Mouse (Mus musculus): ENCODE measurements around the gene Hnrnpdl.
A peak's percentile ranks its signal among the peaks of the same experiment; 100 is the strongest.

The Hnrnpdl gene

DNA sequence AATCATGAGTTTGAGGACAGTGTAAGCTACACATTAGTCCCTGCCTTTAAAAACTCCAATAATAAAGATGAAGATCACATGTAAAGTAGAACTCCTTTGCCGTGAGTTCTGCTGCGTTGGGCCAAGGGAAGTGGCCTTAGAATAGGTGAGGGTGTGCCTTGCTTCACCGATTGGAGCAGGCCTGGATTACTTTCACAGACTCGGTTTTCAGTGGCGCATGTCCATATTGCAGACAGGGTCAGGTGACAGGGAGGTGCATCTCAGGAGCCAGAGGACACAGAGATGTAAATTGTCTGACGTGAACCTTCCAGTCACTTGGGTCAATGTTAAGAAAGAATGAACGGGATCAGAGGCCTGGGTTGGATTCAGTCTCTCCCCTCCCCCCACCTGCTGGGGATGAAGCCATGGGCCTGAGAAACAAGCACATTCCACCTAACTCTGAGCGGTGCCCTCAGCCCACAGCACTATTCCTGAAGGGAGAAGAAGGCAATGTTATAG is 7.7 kb upstream of the Hnrnpdl start:
- no peak for DNase-seq (ENCODE audit: low spot score)

DNA sequence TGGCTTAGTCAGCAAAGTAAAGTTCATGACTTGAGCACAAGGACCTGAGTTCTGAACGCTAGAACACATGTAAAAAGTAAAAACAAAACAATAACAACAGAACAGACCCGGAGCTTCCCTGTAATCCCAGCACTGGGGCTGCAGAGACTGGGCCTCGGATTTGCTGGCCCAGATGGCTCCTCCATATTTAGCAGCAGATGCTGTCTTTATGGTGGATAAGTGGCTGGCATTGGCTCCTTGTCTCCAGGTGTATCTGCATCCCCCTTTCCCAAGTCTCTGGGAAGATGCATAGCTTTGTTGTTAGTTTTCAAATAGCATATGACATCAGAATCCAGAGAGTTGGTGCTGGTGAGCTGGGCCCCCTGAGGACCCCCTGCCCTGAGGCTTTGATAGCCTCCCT is 6.6 kb upstream of the Hnrnpdl start:
- DNase-seq (ENCODE audit: low spot score): no peak

DNA sequence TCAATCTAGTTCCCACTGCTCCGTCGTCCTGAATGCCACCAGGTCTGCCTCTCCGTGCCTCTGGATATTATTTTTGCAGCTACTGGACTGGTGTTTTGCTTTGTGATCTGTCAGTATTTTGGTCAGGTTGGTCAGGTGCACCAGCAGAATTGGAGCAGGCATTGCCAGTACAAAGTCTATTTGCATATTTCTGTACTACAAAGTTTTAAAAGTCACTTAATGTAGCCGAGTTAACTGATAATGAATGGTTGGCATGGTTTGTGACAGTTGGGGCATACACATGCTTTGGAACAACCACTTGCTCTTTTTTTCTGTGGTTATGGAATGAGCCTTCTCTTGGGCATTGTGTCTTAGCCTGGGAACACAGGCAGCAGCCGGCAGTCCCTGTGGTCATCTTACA is 5.2 kb upstream of the Hnrnpdl start:
- DNase-seq (ENCODE audit: low spot score): no peak

DNA sequence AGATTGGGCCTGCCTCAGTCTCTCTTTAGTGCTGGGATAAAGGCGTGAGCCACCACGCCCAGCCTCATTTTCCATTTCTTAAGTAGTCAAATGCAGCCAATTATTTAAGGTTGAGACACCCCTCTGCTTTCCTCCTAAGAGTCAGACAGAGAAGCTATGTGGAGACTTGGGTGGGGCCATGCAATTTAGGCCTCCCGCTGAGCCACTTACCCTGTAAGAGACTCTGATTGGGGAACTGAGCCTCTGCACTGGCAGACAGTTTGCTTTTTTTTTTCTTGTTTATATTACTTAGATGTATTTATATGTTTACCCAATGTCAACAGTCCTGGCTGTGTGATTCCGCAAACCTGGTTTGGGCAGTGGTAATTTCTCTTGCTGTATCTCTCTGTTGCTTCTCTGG is 4.6 kb upstream of the Hnrnpdl start:
- no peak for DNase-seq (ENCODE audit: low spot score)

DNA sequence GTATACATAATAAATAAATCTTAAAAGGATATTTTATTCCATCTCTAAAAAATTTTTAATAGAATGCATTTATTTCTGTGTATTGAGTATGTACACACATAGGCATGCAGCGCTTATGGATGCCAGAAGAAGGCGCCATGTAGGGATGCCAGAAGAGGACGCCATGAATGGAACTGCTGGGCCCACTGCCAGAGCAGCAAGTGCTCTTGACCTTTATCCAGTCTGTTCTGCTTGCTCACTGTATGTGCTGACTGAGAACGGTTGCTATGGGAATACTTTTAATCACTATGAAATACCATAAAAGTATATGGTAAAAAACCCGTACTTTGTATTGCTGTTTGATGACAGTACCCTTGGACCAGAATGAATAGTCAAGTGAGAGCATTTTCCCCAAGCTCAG is 3.9 kb upstream of the Hnrnpdl start:
- no peak for DNase-seq (ENCODE audit: low spot score)

DNA sequence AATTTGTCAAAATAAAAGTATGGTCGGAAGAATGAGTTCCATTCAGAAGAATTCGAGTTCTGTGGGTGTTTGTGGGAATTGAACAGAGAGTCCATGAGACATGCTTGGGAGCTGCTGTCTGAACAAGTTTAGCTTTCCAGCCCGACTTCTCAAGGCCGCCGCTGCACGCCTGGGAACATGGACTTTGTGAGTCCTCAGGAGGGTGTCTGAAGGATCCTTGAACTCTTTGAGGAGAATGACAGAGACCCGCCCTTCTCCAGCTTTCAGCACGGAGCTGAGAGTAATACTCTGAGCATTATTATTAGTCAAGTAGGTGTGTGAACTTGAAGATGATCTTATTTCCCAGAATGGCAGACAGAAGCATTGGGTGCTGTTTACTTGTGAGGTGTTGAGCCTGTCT is 3.0 kb upstream of the Hnrnpdl start:
- no peak for DNase-seq (ENCODE audit: low spot score)

DNA sequence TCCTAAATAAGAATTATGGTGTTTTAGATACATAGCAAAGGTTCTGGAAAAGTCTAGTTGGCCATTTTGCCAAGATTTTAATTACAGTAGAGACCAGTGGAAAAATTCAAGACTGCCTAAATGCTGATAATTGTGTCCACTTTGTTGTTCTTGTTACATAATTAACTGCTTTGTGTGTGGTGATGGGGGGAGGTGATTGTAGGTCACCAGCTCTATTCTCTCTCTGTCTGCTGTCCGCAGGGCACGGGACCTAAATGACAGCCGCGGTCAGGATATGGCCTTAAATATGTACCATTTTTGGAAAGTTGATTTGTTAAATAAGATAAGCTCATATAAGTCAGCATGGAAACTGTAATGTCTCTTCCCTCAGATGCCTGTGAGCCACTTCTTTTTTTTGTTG is 1.8 kb upstream of the Hnrnpdl start:
- DNase-seq (ENCODE audit: low spot score): no peak

DNA sequence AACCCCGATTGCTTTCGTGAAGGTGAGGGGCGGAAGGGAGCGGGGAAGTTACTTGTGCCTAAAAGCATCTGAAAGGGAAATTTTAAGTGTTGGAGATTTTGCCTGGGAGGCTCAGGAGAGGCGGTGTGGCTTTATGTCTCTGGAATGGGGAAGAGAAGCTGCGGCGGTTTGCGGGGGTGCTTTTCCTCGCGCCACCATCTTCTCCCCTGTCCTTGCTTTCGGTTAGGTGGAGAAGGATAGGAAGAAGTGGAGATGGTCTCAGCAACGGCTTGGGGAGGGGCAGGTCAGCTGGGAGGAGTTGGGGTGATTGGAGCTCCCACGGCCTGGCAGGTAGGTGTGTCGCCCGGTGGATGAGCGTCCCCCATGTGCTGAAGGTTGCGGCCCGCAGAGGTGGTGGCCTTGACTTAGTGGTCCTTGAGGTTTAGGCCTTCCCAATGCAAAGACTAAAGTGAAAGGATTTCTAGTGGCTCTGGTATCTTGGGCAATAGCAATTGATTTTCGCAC is 869 bp upstream of the Hnrnpdl start:
- no peak for DNase-seq (ENCODE audit: low spot score)

DNA sequence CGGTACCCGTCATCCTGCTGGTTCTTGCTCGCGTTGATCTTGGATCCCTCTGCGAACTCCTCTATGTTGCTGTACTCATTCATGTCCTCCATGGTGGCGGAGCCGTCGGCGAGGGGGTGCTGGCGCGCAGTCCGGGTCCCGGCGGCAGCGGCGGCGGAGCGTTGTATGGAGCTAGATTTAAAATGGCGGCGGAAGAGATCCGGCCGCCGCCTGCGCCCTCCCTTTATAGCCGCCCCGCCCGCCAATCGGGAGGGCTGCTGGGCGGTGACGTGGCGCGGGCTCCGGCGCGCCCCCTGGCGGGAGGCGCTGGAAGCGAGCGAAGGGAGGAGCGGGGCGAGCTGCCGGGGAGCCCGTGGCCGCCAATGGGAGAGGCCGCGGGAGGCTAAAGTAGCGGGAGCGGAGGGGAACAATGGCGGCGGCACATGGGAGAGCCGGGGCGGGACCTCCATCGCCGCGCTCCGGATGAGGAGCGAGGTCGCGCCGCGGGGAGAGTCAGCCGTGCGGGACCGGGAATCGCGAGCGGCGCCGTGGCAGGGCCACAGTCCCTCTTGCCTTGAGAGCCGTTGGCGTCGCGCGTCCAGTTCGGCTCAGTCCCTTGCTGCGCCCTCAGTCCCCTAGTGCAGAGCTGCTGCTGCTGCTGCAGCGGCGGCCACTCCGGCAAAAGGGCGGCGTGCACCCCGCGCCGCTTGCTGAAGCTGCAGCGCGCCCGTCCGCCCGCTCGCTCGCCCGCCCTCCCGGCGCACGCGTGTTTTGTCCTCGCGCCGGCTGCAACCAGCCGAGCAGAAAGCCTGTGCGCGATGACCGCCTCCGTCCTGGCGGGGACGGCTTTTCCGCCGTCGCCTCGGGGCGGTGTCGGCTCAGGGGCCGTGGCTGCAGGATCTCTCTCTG is 506 bp downstream of the Hnrnpdl start:
- DNase-seq (ENCODE audit: low spot score): peak; percentile 98

DNA sequence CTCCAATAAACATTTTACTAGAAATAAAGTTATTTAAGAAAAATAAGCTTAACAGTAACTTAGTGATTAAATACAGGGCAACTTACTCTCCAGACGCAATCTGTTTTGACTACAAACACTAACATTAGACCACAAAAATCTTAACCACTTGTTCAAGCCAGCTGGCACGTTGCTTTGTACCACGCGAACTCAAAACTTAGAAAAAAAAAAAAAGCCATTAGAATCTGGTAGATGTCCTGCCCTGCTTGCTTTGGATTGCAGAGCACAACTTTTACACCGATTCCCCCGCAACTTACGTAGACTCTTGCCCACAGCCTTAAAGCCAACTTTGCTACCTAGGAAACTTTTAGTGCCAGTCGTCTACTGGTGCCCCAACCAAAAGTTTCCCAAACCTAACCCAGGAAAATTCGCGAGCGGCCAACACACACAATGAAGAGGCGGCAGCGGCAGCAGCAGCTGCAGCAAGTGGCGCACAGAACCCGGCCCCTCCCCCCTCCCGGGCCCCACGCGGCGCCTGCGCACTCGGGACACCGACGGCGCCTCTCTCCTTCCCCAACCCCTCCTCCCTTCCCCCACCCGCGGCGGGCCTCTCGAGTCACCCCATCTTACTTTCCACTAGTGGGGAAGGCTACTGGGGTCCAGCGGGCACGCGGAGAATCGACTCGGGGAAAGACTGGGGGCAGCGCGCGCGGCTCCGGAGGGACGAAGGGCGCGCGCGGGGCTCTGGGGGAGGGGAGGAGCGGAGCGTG is 1.3 kb downstream of the Hnrnpdl start:
- peak; percentile 84 for DNase-seq (ENCODE audit: low spot score)

DNA sequence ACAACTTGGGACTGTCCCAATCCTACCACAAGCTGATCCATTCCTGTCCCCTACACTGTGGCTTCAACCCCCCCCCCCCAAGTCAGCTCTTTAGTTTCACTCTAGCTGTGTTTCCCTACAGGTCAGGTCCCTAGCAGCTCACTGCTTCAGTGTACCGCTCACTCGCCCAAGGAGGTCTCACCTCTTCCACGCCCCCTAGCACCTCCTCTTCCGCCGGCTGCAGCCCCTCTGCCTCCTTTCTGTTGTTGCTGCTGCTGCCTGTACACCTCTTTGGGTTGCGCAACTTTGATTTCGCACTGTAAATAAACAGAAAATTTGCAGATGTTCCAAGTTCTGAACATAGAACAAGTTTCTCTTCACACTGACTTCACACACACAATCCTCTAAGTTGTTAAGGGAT is 2.8 kb downstream of the Hnrnpdl start:
- peak; percentile 33 for DNase-seq (ENCODE audit: low spot score)

DNA sequence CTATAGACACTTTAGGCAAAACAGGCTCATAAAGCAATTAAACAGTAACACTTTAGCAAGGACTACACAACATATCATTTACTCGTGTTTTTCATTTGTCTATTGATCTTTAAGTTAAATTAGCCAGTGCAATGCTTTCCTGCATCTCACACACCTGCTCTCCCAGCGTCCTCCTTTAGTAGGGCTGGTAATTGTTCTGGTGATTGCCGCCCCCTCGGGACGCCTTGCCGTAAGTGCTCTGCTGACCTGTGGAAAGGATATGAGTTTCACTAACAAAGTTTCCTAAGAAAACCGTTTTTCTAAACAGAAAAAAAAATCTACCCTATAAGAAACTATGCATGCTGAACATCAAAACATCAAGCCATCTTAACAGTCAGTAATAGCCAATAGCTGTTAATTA is 3.5 kb downstream of the Hnrnpdl start:
- DNase-seq (ENCODE audit: low spot score): no peak

DNA sequence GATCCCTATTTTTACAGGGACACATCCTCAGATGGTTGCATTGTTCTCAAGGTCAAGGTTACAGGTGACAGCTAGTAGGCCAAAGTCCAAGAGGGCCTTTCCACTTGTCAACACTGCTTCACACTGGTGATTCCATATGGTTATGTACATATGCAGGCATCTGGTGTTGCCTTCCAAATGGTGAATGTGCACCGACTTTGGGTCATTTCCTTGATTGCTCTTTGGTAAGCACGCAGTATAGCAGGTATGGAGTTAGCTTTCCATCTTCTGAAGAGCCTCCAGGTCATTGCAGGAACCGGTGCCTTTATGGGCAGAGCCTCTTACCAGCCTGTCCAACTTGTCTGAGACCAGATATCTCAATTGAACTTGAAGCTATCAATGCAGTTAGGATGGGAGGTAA is 6.8 kb downstream of the Hnrnpdl start:
- no peak for DNase-seq (ENCODE audit: low spot score)

DNA sequence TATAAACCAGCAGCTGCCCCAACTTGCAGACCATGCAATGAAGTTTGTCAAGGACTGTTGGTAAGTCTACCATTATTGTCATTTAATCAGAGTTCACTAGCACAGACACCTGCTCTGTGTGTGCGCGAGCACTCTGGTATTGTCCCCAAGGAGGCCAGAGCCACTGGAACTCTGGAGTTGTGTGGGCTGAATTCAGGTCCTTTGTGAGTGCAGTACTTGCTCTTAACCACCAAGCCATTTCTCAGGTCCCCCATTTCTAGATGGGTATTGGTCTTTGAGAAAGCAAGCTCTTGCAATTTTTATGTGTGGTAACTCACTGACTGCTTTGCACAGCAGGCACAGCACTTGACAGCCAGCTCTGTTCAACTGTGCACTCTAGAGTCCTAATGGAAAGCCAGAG is 7.4 kb downstream of the Hnrnpdl start:
- DNase-seq (ENCODE audit: low spot score): no peak

DNA sequence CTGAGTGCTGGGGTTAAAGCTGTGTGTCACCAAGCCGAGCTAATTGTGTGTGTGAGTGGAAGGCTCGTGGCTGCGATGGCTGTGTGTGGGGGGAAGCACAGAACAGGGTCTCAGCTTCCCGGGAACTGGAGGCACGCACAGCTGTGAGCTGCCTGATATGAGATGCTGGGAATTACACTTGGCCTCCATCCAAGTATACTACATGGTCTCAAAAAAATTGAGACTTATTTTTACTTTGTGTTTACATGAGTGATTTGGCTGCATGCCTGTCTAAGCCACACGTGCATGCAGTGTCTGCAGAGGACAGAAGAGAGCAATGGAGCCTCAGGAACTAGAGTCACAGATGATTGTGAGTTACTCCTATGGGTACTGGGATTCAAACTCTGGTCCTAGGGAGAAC is 9.4 kb downstream of the Hnrnpdl start:
- no peak for DNase-seq (ENCODE audit: low spot score)

DNA sequence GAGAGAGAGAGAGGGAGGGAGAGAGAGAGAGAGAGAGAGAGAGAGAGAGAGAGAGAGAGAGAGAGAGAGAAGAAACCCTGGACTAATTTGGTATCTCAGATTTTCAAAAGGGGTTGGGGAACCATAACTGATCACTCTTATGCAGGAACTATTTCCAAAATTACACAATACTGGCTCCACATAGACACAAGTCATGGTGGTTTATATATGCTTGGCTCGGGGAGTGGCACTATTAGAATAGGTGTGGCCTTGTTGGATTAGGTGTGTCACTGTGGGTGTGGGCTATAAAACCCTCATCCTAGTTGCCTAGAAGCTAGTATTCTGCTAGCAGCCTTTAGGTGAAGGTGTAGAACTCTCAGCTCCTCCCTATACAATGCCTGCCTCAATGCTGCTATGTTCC is 14.6 kb downstream of the Hnrnpdl start:
- DNase-seq (ENCODE audit: low spot score): no peak

DNA sequence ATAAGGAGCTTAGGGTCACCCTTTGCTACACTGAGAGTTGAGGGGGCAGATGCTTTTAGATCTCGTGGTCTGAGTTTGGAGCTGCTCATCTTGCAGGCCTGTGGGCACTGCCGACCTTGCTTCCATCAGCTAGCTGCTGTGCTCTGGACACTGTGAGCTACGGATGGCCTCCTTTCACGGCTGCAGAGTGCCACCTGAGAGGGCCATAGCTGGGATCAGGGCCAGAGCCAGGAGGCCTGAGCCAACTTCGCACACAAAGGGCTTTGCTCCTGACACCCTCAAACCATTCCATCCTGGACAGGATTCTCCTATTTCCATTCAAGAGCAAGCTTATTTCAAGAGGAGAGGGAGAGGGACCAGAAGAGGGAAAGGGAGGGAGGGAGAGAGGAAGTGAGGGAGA is 15.1 kb downstream of the Hnrnpdl start:
- no peak for DNase-seq (ENCODE audit: low spot score)

DNA sequence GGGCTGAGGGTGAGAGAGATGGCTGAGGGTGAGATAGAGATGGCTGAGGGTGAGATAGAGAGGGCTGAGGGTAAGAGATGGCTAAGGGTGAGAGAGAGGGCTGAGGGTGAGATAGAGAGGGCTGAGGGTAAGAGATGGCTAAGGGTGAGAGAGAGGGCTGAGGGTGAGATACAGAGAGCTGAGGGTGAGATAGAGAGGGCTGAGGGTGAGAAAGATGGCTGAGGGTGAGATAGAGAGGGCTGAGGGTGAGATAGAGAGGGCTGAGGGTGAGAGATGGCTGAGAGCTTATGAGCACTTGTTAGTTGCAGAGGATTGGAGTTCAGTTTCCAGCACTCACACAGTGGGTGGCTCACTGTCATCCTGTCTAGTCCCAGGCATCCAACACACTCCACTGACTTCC is 19.4 kb downstream of the Hnrnpdl start:
- no peak for DNase-seq (ENCODE audit: low spot score)

DNA sequence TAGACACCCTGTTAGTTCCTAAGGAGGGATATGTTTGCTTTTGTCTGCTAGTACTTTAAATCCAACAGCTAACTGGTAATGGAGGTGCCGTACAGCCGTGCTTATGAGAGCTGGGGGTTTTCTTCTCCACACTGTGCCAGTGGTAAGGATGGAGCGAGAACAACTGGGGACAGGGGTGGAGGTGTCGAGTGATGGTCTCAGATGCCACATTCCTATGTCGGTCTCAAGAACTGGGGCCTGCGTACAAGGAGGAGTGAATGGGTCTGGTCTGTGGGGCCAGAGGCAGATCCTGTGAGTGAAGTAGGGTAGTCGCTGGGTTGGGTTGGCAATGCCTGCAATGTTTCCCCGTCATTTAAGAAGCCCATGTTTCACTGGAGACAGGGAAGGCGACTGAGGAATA is 26.9 kb downstream of the Hnrnpdl start:
- DNase-seq (ENCODE audit: low spot score): no peak

DNA sequence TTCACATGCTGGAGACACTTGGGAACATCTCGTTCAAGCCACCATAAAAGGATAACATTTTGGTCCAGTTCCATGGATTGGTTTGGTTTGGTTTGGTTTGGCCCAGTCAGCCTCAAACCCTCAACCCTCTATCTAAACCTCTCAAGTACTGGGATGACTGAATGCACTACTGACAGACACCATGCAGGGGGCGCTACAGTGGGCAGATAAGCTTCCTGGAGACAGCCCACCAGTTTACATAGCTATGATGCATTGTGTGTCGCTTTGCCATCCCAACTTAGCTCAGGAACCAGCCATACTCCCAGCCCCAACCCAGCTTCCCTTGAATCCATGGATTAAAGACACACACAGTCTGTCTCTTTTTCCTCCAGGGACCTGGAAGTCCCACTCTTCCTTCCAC is 31.0 kb downstream of the Hnrnpdl start:
- no peak for DNase-seq (ENCODE audit: low spot score)

DNA sequence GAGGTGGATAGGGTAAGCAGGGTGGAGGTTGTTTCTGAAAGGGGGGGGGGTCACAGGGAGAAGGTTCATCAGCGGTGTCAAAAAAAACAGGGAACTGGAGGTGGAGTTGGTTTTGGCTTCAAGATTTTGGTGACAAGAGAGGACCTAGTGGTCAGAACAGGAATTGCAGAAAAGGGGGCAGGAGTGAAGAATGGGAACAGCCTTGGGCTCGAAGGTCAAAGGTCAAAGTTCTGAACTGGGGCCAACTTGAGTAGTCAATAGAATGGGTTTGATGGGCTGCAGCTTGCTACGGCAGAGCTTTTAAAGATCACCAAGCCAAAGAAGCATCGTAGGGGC is 32.5 kb downstream of the Hnrnpdl start:
- DNase-seq (ENCODE audit: low spot score): peak; percentile 12

DNA sequence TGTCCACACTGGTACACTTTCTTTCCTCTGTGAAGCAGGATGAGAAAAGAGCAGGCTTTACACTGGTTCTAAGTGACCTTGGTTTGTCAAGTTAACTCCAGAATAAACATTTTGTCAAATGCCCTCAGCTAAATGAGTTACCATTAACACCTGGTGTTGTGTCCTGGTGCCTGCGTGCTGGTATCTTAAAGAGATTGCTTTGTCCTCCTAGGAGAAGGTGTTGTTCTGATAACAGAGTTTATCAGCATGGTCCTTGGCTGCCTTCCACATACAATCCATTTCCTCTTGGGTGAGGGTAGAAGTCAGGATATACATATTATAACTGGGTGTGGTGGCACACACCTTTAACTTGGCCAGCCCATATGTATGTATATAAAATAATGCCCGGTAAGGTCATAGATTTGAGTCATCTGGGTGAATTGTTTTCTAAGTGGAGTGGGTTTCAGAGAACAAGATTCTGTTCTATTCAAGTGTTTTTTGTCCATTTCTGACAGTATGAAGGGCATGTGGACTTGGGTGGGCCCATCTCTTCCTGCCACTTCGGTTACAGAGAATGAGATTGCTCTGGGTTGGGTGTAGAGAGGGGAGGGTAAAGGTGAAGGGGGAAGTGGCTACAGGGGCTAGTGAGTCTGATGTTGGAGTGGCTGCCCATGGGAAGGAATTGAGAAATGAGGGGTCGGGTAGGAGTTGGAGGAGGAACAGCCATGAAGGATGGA is 33.0 kb downstream of the Hnrnpdl start:
- no peak for DNase-seq (ENCODE audit: low spot score)

DNA sequence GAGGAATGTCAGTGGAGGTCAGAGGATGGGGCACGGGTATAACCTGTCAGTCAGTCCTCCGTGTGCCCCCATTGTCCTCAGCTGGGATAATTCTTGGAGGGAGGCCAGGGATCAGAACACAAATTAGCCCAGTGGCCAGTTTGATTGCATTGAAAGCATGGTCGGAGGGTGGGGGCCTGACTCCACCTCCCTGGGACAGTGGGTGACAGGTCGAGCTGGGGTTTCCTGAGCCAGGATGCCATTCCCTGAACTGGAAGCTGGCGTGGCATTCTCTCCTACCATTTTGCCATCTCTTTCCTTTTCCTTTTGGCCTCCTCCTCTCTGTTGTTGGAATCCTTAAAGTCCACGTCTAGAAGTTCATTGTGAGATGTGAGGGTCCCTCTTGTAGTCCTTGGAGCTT is 33.6 kb downstream of the Hnrnpdl start:
- DNase-seq (ENCODE audit: low spot score): no peak
